Mouse (Mus musculus) retina, postnatal 1 day (tissue): Measurements from ENCODE around the gene Pacs1.
"Not testable (repeated sequence)": the region's sequence is repeated elsewhere in the genome, so short reads cannot be mapped to it uniquely, and the experiment has no call there.

Source experiments
- DNase-seq: peaks from one replicate; pipeline ENCODE4 v3.0.0-alpha.2; 2012

Gene Pacs1

GRCm38 (mm10) chr19:5267015-5267414 lies 5.9 kb downstream of the Pacs1 start:
- DNase-seq, result no peak

GRCm38 (mm10) chr19:5257140-5257539 lies 15.8 kb downstream of the Pacs1 start:
- no peak for DNase-seq

GRCm38 (mm10) chr19:5236981-5237380 lies 35.9 kb downstream of the Pacs1 start:
- not testable (repeated sequence) for DNase-seq

GRCm38 (mm10) chr19:5232696-5233095 lies 40.2 kb downstream of the Pacs1 start:
- DNase-seq, result no peak

GRCm38 (mm10) chr19:5230110-5230509 lies 42.8 kb downstream of the Pacs1 start:
- DNase-seq, result no peak

- DNase-seq, result no peak
Measured at GRCm38 (mm10) chr19:5224624-5225023, 48.3 kb downstream of the Pacs1 start.

GRCm38 (mm10) chr19:5224077-5224476 lies 48.8 kb downstream of the Pacs1 start:
- no peak for DNase-seq

GRCm38 (mm10) chr19:5221926-5222325 lies 51.0 kb downstream of the Pacs1 start:
- DNase-seq, result no peak

- not testable (repeated sequence) for DNase-seq
Measured at GRCm38 (mm10) chr19:5221219-5221723, 51.6 kb downstream of the Pacs1 start.

- no peak for DNase-seq
Measured at GRCm38 (mm10) chr19:5220389-5220788, 52.5 kb downstream of the Pacs1 start.

GRCm38 (mm10) chr19:5201691-5202090 lies 71.2 kb downstream of the Pacs1 start:
- DNase-seq, result no peak

GRCm38 (mm10) chr19:5200617-5201016 lies 72.3 kb downstream of the Pacs1 start:
- DNase-seq, result not testable (repeated sequence)

GRCm38 (mm10) chr19:5198553-5198952 lies 74.4 kb downstream of the Pacs1 start:
- DNase-seq, result no peak

- peak; percentile 80 for DNase-seq
Measured at GRCm38 (mm10) chr19:5195417-5196035, 77.4 kb downstream of the Pacs1 start.

- DNase-seq, result no peak
Measured at GRCm38 (mm10) chr19:5192397-5192796, 80.5 kb downstream of the Pacs1 start.

- no peak for DNase-seq
Measured at GRCm38 (mm10) chr19:5187439-5187838, 85.5 kb downstream of the Pacs1 start.

GRCm38 (mm10) chr19:5181926-5182325 lies 91.0 kb downstream of the Pacs1 start:
- peak; percentile 77 for DNase-seq

- no peak for DNase-seq
Measured at GRCm38 (mm10) chr19:5178631-5179030, 94.3 kb downstream of the Pacs1 start.

- DNase-seq, result no peak
Measured at GRCm38 (mm10) chr19:5170430-5170829, 102.5 kb downstream of the Pacs1 start.

- DNase-seq, result no peak
Measured at GRCm38 (mm10) chr19:5167477-5167876, 105.4 kb downstream of the Pacs1 start.

- peak; percentile 37 for DNase-seq
Measured at GRCm38 (mm10) chr19:5164380-5164779, 108.5 kb downstream of the Pacs1 start.

- DNase-seq, result no peak
Measured at GRCm38 (mm10) chr19:5161913-5162312, 111.0 kb downstream of the Pacs1 start.

GRCm38 (mm10) chr19:5152261-5152660 lies 120.7 kb downstream of the Pacs1 start:
- DNase-seq, result no peak

GRCm38 (mm10) chr19:5151741-5152140 lies 121.2 kb downstream of the Pacs1 start:
- DNase-seq, result no peak

- DNase-seq, result peak; percentile 79
Measured at GRCm38 (mm10) chr19:5151331-5151730, 121.6 kb downstream of the Pacs1 start.
